Mouse (Mus musculus) small intestine, adult 2 months (tissue): Measurements from ENCODE around the gene Tctn3. TPM values are rescaled to one million over a fixed set of nuclear protein-coding genes. Genes with fewer than 3 reads are reported as not detected.

Experiments
- H3K27ac ChIP-seq: fragments of 200-500 bp; 2 replicates; pipeline ENCODE4 v1.5.1; 2012; ENCODE audit warnings: low read depth, low read length, control low read depth, inconsistent platforms; ENCODE audit not compliant: insufficient read depth
- H3K27me3 ChIP-seq: fragments of 200-500 bp; 2 replicates; pipeline ENCODE4 v1.6.1; 2012; ENCODE audit warnings: mild to moderate bottlenecking, moderate library complexity, low read length, inconsistent platforms; ENCODE audit not compliant: control insufficient read depth, insufficient read depth
- H3K36me3 ChIP-seq: fragments of 200-500 bp; 2 replicates; pipeline ENCODE4 v1.6.1; 2012; ENCODE audit warnings: mild to moderate bottlenecking, low read length, control low read depth, inconsistent platforms; ENCODE audit not compliant: control insufficient read depth, insufficient read depth
- H3K4me1 ChIP-seq: fragments of 200-500 bp; 2 replicates; pipeline ENCODE4 v1.6.1; 2012; ENCODE audit warnings: low read length, inconsistent platforms, mixed read lengths; ENCODE audit not compliant: control insufficient read depth, insufficient read depth, insufficient read length
- H3K4me3 ChIP-seq: fragments of 200-500 bp; 2 replicates; pipeline ENCODE4 v1.5.1; 2012; ENCODE audit warnings: low read depth, mild to moderate bottlenecking, control low read depth, inconsistent platforms, low read length, moderate library complexity
- CTCF ChIP-seq: fragments of 200-500 bp; IDR thresholded peaks from 2 replicates; pipeline ENCODE4 v1.5.1; 2012; ENCODE audit warnings: low read depth, mild to moderate bottlenecking, control low read depth, inconsistent platforms, low read length, moderate library complexity, mixed read lengths; ENCODE audit not compliant: insufficient replicate concordance, insufficient read length; ENCODE audit errors: extremely low read depth
- POLR2A ChIP-seq: fragments of 200-500 bp; IDR thresholded peaks from 2 replicates; pipeline ENCODE4 v1.6.1; 2012; ENCODE audit warnings: low read depth, mild to moderate bottlenecking, control low read depth, inconsistent platforms, low read length, moderate library complexity
- WGBS: fragments of 180-500 bp; shearing (Covaris S2); methylation state at CpG from one replicate; pipeline ENCODE4 v1.1.7; 2018; 5-methylcytosine and 5-hydroxymethylcytosine counted together
- polyA plus RNA-seq: library from polyadenylated mRNA; depleted of rRNA; stranded (reverse); fragments of >200 nt; gene quantifications from 2 replicates; pipeline ENCODE4 v1.2.3, GENCODE M21; 2012

Gene Tctn3
- polyA plus RNA-seq, 1 experiment, result 4.0 TPM

DNA sequence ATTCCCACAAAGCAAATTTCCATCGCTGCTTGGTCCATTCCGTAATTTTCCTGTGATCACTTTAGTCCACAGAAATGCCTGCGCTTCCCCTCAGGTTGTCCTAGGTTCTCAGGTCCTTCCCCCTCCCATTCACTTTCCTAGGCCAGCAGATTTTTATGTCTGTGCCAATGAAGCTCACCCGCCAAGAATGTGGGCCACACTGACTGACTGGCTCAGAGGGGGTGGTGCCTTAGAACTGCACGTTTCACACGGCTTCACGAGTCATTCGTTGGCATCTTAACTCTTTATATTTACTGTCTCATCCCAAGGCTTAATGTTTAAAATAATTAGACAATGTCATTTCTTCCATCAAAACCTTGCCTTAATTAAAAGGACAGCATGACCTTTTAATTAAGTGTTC lies 16.2 kb downstream of the Tctn3 start:
- Histone ChIP-seq H3K27me3 (no peaks in the 10 kb centered on the region), H3K4me1 (peaks cover 5% of the 10 kb centered on the region; the same call in 1 of the 2 replicates), H3K36me3 (peaks cover 5% of the 10 kb centered on the region), H3K27ac (no peak overlapping the region), H3K4me3 (no peak overlapping the region)
- WGBS, result 72% methylated on average over 8 of the region's 8 CpGs
- TF ChIP-seq POLR2A (no peak), CTCF (no peak)

GRCm38 (mm10) chr19:40595231-40595630 lies 16.8 kb downstream of the Tctn3 start:
- H3K36me3 ChIP-seq, result peaks cover 5% of the 10 kb centered on the region
- WGBS, result 35% methylated on average over 3 of the region's 3 CpGs
- H3K27ac ChIP-seq, result no peak overlapping the region
- TF ChIP-seq CTCF (no peak), POLR2A (no peak)
- no peaks in the 10 kb centered on the region for H3K27me3 ChIP-seq
- no peak overlapping the region for H3K4me3 ChIP-seq
- H3K4me1 ChIP-seq, result peaks cover 5% of the 10 kb centered on the region; the same call in 1 of the 2 replicates

GRCm38 (mm10) chr19:40589530-40589880 lies 22.5 kb downstream of the Tctn3 start:
- Histone ChIP-seq H3K36me3 (no peaks in the 10 kb centered on the region), H3K27me3 (no peaks in the 10 kb centered on the region), H3K4me3 (peak overlapping the region; percentile 79), H3K27ac (peak overlapping the region; percentile 84), H3K4me1 (peaks cover 16% of the 10 kb centered on the region; the same call in 1 of the 2 replicates)
- TF ChIP-seq CTCF (no peak), POLR2A (no peak)
- 0% methylated on average over 10 of the region's 10 CpGs for WGBS

DNA sequence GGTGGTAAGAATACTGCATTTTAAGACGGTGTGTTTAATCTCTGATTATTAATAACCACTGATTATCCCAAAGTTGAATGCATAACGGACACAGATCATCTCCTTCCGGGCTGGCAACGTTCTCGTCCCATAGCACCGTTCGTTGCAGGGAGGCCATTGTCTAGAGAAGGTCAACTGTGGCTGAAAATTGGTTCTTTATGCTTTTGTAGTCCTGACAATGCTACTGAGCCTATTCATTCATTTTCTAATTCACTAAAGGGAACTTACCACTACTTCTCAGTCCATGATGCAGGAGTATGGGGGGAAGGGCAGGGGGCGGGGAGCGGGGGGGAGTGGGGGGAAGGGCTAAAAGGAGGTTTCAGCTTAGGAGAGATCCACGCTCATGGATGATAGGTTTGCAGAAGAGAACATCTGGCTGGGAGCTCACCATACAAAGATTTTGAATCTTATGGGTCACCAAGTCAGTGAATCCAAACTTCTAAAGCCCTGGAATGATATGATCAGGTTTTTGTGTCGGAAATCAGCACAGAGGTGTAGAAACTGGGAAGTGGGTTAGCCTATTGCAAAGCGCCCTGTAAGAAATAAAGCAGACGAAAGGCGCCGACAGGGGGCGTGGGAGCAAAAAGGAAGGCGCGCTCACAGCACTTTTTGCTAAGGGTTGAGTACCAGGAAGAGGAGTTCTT lies 23.0 kb downstream of the Tctn3 start:
- no peaks in the 10 kb centered on the region for H3K27me3 ChIP-seq
- 0 out of 2 replicates have a peak, but pooled peaks cover under 1% of the 10 kb centered on the region for H3K36me3 ChIP-seq
- H3K4me1 ChIP-seq, result peaks cover 17% of the 10 kb centered on the region; the same call in 1 of the 2 replicates
- TF ChIP-seq POLR2A (no peak), CTCF (peak; percentile 90; the same call in 1 of the 2 replicates)
- under 1% methylated on average over 18 of the region's 18 CpGs for WGBS
- H3K4me3 ChIP-seq, result peak overlapping the region; percentile 85
- H3K27ac ChIP-seq, result peak overlapping the region; percentile 86

- TF ChIP-seq CTCF, result no peak
- TF ChIP-seq POLR2A, result peak; percentile 13; the same call in 1 of the 2 replicates
- peak within 1 kb of the TSS; percentile 85 for H3K4me3 ChIP-seq
- peaks cover 20% of the 10 kb centered on the region; the same call in 1 of the 2 replicates for H3K4me1 ChIP-seq
- peak within 1 kb of the TSS; percentile 86 for H3K27ac ChIP-seq
- peaks cover 5% of the 10 kb centered on the region; the same call in 1 of the 2 replicates for H3K36me3 ChIP-seq
- H3K27me3 ChIP-seq, result no peaks in the 10 kb centered on the region
- under 1% methylated on average over 34 of the region's 34 CpGs for WGBS
Measured at GRCm38 (mm10) chr19:40588293-40588654, 23.8 kb downstream of the Tctn3 start, which contains the start of gene Aldh18a1. Gene Aldh18a1 (minus strand): TSS chr19:40588463.

GRCm38 (mm10) chr19:40587491-40588292 lies 24.3 kb downstream of the Tctn3 start:
- Histone ChIP-seq H3K36me3 (peaks cover 7% of the 10 kb centered on the region; the same call in 1 of the 2 replicates), H3K4me3 (peak overlapping the region; percentile 85), H3K27me3 (no peaks in the 10 kb centered on the region), H3K27ac (peak overlapping the region; percentile 86), H3K4me1 (peaks cover 20% of the 10 kb centered on the region; the same call in 1 of the 2 replicates)
- no peak for TF ChIP-seq POLR2A
- no peak for TF ChIP-seq CTCF
- 2% methylated on average over 30 of the region's 30 CpGs for WGBS

DNA sequence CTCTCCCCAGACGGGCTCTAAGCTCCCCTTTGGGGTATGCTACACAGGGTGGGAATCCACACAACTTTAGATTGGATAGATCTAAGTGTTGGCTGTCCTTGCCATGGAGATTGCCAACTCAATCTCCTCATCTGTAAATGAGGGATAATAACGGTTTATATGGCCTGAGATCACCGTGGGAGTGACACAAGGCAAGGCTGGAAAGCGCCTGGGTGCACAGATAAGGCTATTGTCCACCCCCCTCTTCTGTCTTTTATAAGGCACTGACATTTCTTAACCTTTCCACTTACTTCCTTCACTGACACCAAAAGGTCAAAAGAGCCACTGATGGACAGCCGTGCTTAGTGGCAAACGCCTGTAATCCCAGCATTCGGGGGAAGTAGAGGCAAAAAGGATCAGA lies 25.1 kb downstream of the Tctn3 start:
- peak overlapping the region; percentile 30 for H3K4me3 ChIP-seq
- H3K27ac ChIP-seq, result peak overlapping the region; percentile 86; the same call in 1 of the 2 replicates
- H3K4me1 ChIP-seq, result peaks cover 28% of the 10 kb centered on the region; the same call in 1 of the 2 replicates
- 24% methylated on average over 7 of the region's 7 CpGs for WGBS
- no peaks in the 10 kb centered on the region for H3K27me3 ChIP-seq
- no peak for TF ChIP-seq CTCF
- no peak for TF ChIP-seq POLR2A
- peaks cover 14% of the 10 kb centered on the region for H3K36me3 ChIP-seq
